Mouse (Mus musculus): ENCODE measurements at regions not wholly inside any gene's neighbourhood (a gene's known extent, or its start where the extent isn't known, plus 50 kb on each side); places are given as distances from the start of the nearest gene placed in this dataset.
"Not testable (repeated sequence)": the region's sequence is repeated elsewhere in the genome, so short reads cannot be mapped to it uniquely, and the experiment has no call there.

GRCm38 (mm10) chr3:15008501-15008900 is 122.4 kb downstream of the Car2 start:
- Histone ChIP-seq H3K4me1 (ENCODE audit: control insufficient read depth, insufficient read depth, insufficient read length, low read length) (no peaks in the 10 kb centered on the region), H3K27me3 (ENCODE audit: control insufficient read depth, insufficient read depth, low read length) (no peaks in the 10 kb centered on the region), H3K4me3 (ENCODE audit: low read depth, low read length) (no peak overlapping the region), H3K36me3 (ENCODE audit: control insufficient read depth, insufficient read depth, low read length) (no peaks in the 10 kb centered on the region), H3K27ac (ENCODE audit: insufficient read depth, low read depth, low read length) (no peak overlapping the region)
- WGBS, result 78% methylated on average over 1 of the region's 1 CpGs
- TF ChIP-seq CTCF (IDR thresholded peaks at IDR 0.05; ENCODE audit: extremely low read depth, insufficient read length, insufficient replicate concordance, low read depth, low read length) (no peak), POLR2A (IDR thresholded peaks at IDR 0.05; ENCODE audit: low read depth, low read length) (no peak)

- H3K36me3 ChIP-seq (ENCODE audit: control insufficient read depth, insufficient read depth, low read length), result no peaks in the 10 kb centered on the region
- 67% methylated on average over 2 of the region's 2 CpGs for WGBS
- H3K4me3 ChIP-seq (ENCODE audit: low read depth, low read length), result no peak overlapping the region
- H3K4me1 ChIP-seq (ENCODE audit: control insufficient read depth, insufficient read depth, insufficient read length, low read length), result no peaks in the 10 kb centered on the region
- no peak overlapping the region for H3K27ac ChIP-seq (ENCODE audit: insufficient read depth, low read depth, low read length)
- TF ChIP-seq CTCF (IDR thresholded peaks at IDR 0.05; ENCODE audit: extremely low read depth, insufficient read length, insufficient replicate concordance, low read depth, low read length), result no peak
- TF ChIP-seq POLR2A (IDR thresholded peaks at IDR 0.05; ENCODE audit: low read depth, low read length), result no peak
- H3K27me3 ChIP-seq (ENCODE audit: control insufficient read depth, insufficient read depth, low read length), result no peaks in the 10 kb centered on the region
Observed at GRCm38 (mm10) chr3:15009747-15010146, 123.7 kb downstream of the Car2 start.

GRCm38 (mm10) chr3:15016621-15017020 is 130.5 kb downstream of the Car2 start:
- H3K4me1 ChIP-seq (ENCODE audit: control insufficient read depth, insufficient read depth, insufficient read length, low read length), result no peaks in the 10 kb centered on the region
- H3K4me3 ChIP-seq (ENCODE audit: low read depth, low read length), result no peak overlapping the region
- H3K27me3 ChIP-seq (ENCODE audit: control insufficient read depth, insufficient read depth, low read length), result no peaks in the 10 kb centered on the region
- H3K36me3 ChIP-seq (ENCODE audit: control insufficient read depth, insufficient read depth, low read length), result no peaks in the 10 kb centered on the region
- TF ChIP-seq POLR2A (IDR thresholded peaks at IDR 0.05; ENCODE audit: low read depth, low read length), result no peak
- no peak for TF ChIP-seq CTCF (IDR thresholded peaks at IDR 0.05; ENCODE audit: extremely low read depth, insufficient read length, insufficient replicate concordance, low read depth, low read length)
- 60% methylated on average over 1 of the region's 1 CpGs for WGBS
- H3K27ac ChIP-seq (ENCODE audit: insufficient read depth, low read depth, low read length), result no peak overlapping the region

- Histone ChIP-seq H3K4me1 (ENCODE audit: control insufficient read depth, insufficient read depth, insufficient read length, low read length) (no peaks in the 10 kb centered on the region), H3K27me3 (ENCODE audit: control insufficient read depth, insufficient read depth, low read length) (no peaks in the 10 kb centered on the region), H3K27ac (ENCODE audit: insufficient read depth, low read depth, low read length) (no peak overlapping the region), H3K4me3 (ENCODE audit: low read depth, low read length) (no peak overlapping the region), H3K36me3 (ENCODE audit: control insufficient read depth, insufficient read depth, low read length) (no peaks in the 10 kb centered on the region)
- 37% methylated on average over 2 of the region's 2 CpGs for WGBS
- TF ChIP-seq POLR2A (IDR thresholded peaks at IDR 0.05; ENCODE audit: low read depth, low read length) (no peak), CTCF (IDR thresholded peaks at IDR 0.05; ENCODE audit: extremely low read depth, insufficient read length, insufficient replicate concordance, low read depth, low read length) (no peak)
Observed at GRCm38 (mm10) chr3:15022773-15023172, 136.7 kb downstream of the Car2 start.

GRCm38 (mm10) chr3:15040866-15041528 is 154.9 kb downstream of the Car2 start:
- no peaks in the 10 kb centered on the region for H3K27me3 ChIP-seq (ENCODE audit: control insufficient read depth, insufficient read depth, low read length)
- H3K4me1 ChIP-seq (ENCODE audit: control insufficient read depth, insufficient read depth, insufficient read length, low read length), result no peaks in the 10 kb centered on the region
- WGBS, result 70% methylated on average over 7 of the region's 7 CpGs
- no peaks in the 10 kb centered on the region for H3K36me3 ChIP-seq (ENCODE audit: control insufficient read depth, insufficient read depth, low read length)
- H3K27ac ChIP-seq (ENCODE audit: insufficient read depth, low read depth, low read length), result no peak overlapping the region
- no peak overlapping the region for H3K4me3 ChIP-seq (ENCODE audit: low read depth, low read length)
- TF ChIP-seq POLR2A (IDR thresholded peaks at IDR 0.05; ENCODE audit: low read depth, low read length) (no peak), CTCF (IDR thresholded peaks at IDR 0.05; ENCODE audit: extremely low read depth, insufficient read length, insufficient replicate concordance, low read depth, low read length) (no peak)

GRCm38 (mm10) chr3:15053968-15054367 is 167.9 kb downstream of the Car2 start:
- no peaks in the 10 kb centered on the region for H3K36me3 ChIP-seq (ENCODE audit: control insufficient read depth, insufficient read depth, low read length)

GRCm38 (mm10) chr3:15055516-15056256 is 169.6 kb downstream of the Car2 start:
- whole genome bisulfite sequencing, result 93% methylated on average over 8 of the region's 8 CpGs
- not testable (repeated sequence) for H3K27ac ChIP-seq (ENCODE audit: insufficient read depth, low read depth, low read length)

More at GRCm38 (mm10) chr3:15053968-15054367, 167.9 kb downstream of the Car2 start:
- 55% methylated on average over 3 of the region's 3 CpGs for WGBS
- no peak overlapping the region for H3K27ac ChIP-seq (ENCODE audit: insufficient read depth, low read depth, low read length)
- TF ChIP-seq CTCF (IDR thresholded peaks at IDR 0.05; ENCODE audit: extremely low read depth, insufficient read length, insufficient replicate concordance, low read depth, low read length) (no peak), POLR2A (IDR thresholded peaks at IDR 0.05; ENCODE audit: low read depth, low read length) (no peak)
- H3K27me3 ChIP-seq (ENCODE audit: control insufficient read depth, insufficient read depth, low read length), result no peaks in the 10 kb centered on the region
- H3K4me3 ChIP-seq (ENCODE audit: low read depth, low read length), result no peak overlapping the region
- no peaks in the 10 kb centered on the region for H3K4me1 ChIP-seq (ENCODE audit: control insufficient read depth, insufficient read depth, insufficient read length, low read length)

GRCm38 (mm10) chr3:15056788-15057585 is 170.9 kb downstream of the Car2 start:
- H3K27me3 ChIP-seq (ENCODE audit: control insufficient read depth, insufficient read depth, low read length); H3K36me3 ChIP-seq (ENCODE audit: control insufficient read depth, insufficient read depth, low read length); H3K27ac ChIP-seq (ENCODE audit: insufficient read depth, low read depth, low read length); H3K4me1 ChIP-seq (ENCODE audit: control insufficient read depth, insufficient read depth, insufficient read length, low read length); H3K4me3 ChIP-seq (ENCODE audit: low read depth, low read length): not testable (repeated sequence)
- WGBS, result 92% methylated on average over 5 of the region's 5 CpGs

More at GRCm38 (mm10) chr3:15055516-15056256, 169.6 kb downstream of the Car2 start:
- not testable (repeated sequence) for H3K4me3 ChIP-seq (ENCODE audit: low read depth, low read length); H3K27me3 ChIP-seq (ENCODE audit: control insufficient read depth, insufficient read depth, low read length); H3K36me3 ChIP-seq (ENCODE audit: control insufficient read depth, insufficient read depth, low read length); H3K4me1 ChIP-seq (ENCODE audit: control insufficient read depth, insufficient read depth, insufficient read length, low read length)

Data from small intestine, adult 2 months (tissue).